Mouse (Mus musculus): Measurements from ENCODE around the gene Gm1604a.
"Not testable (repeated sequence)": the region's sequence is repeated elsewhere in the genome, so short reads cannot be mapped to it uniquely, and the experiment has no call there.

- TF ChIP-seq CTCF (IDR thresholded peaks at IDR 0.05; ENCODE audit: extremely low read depth, insufficient read length, insufficient replicate concordance, low read depth, low read length); POLR2A (IDR thresholded peaks at IDR 0.05; ENCODE audit: low read depth, low read length): not testable (repeated sequence)
Observed at GRCm38 (mm10) chr17:7025764-7026346, 487 bp downstream of the Gm1604a start.
